Mouse (Mus musculus): ENCODE measurements around the gene Fras1.
A peak's percentile ranks its signal among the peaks of the same experiment; 100 is the strongest.

DNA sequence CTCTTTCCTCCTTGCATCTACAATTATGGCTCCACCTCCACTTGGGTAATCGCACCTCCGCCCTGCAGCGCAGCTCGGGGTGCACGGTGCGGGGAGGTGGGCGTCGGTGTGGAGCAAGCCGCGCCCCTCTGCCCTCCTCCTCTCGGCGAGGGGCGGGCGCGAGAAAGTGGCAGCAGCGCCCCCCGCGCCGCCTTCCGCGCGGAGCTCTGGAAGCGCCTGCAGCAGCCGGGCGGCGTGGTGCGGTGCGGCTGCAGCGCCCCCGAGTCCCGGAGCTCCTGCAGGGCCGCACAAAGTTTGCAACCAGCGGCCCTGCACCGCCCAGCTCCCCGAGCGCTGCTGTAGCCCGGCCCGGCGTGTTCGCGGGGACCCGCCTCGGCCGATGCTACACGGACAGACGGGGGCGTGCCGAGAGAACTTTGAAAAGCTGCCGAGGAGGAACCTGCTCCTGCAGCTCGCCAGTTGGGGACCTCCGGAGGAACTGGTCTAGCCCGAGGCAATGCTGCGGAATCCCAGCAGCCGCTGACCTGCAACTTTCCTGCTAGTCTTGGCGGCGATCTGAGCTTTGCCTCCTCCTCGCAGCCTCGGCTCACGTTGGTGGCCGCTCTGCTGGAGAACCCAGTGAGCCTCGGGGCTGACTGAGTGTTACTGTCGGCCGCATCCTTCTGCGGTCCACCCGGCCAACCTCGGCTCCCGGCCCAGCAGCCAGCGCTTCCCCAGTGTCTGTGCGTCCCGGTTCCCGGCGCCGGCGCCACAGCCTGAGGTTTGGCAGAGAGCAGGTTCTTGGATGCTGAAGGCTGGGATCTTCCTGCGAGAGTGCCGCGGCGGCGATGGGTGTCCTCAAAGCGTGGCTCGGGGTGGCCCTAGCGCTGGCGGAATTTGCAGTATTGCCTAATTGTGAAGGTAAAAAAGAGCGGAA lies 489 bp downstream of the Fras1 start:
- TF ChIP-seq EP300 (IDR thresholded peaks at IDR 0.05; ENCODE audit: insufficient read depth, low read depth, low read length) (no peak), CTCF (IDR thresholded peaks at IDR 0.05) (peak; percentile 27)

Data from heart, adult 2 months (tissue).